Mouse (Mus musculus) testis, postnatal 14 days (tissue): ENCODE measurements around the gene Cdk5.
A peak's percentile ranks its signal among the peaks of the same experiment; 100 is the strongest.

Experiments used
- DNase-seq: peaks from one replicate; pipeline ENCODE4 v3.0.0; 2021; ENCODE audit warnings: low spot score

Gene Cdk5

DNA sequence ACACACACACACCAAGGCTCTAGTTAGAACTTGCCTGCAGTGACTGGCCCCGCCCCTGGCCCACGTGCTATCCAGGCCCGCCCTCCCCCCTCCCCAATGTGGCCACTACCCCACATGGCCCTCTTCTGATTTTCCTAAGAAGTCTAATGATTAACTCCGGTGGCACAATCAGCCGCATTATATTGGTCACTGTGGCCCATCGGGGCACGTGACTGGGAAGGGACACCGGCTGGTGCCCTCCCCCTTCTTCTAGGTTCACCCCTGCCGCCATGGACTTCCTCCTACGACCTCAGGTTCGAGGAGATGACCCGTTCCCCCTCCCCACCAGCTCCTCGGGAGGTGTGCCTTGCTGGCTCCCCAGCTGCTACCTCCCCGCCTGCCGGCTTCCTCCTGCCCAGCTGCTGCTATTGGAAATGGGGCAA lies 4.7 kb upstream of the Cdk5 start:
- DNase-seq, result no peak

- no peak for DNase-seq
These were observed 3.9 kb upstream of the Cdk5 start for GRCm38 (mm10) chr5:24427285-24427633.

DNA sequence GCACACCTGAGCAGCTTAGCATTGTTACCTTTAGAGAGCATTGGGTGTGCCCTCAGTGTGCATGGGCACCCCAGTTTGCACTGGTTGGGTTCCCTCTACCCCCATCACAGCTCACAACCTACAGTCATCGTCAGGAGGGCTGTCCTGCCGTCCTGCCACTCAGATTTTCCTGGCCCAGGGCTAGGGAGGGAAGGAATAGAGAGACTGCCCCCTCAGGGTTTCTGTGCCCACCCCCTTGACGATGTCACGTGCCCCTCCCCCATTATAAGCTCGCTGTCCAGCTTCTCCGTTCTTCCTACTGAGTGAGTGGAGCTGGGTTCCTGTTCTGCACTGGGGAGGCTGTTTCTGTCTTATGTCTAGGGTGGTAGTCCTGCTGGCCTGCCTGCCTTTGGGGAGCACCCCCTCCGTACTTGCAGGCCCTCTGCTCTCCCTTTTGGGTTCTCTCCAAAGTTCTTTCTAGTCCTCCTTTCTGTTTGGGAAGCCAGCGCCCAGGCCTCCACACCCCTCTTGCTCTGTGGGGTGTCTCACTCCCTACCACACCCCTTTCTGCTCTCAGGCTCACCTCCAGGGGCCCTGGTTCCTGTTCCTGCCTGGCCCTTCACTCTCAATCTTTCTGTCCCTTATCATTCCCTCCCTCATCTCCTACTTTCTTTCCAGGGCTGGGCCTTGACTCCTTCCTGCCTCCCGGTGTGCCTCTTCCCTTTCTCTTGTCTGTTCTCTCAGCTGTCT lies 3.4 kb upstream of the Cdk5 start:
- DNase-seq, result no peak

GRCm38 (mm10) chr5:24426037-24426432 lies 2.7 kb upstream of the Cdk5 start:
- DNase-seq, result peak; percentile 64

DNA sequence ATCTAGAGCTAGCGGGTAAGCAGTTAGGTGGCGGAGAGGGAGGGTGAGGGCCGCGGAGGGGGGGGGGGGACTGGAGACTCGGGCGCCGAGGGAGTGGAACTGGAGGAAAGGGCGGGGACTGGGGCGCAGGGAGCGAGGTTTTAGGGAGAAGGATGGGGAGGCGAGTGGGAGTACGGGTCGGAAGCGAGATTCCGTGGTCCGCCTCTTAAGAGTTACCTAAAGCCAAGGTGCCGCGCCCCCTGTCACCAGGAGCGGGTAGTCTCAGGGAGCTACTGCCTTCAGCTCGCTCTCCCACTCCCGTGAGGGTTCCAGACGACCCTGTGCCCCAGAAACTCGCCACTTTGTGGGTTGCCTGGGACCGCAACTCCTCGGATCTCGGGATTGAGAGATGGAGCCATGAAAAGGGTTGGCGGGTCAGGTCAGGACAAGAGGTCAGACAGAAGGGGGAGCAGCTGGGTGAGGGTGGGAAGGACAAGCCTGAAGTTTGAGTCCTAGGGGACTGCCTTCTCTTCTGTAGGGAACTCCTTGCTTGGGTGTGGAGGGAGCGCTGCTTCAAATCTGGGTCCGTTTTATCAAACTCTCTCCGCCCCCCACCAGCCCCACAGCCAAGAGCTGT lies 2.2 kb upstream of the Cdk5 start:
- DNase-seq, result peak; percentile 72

DNA sequence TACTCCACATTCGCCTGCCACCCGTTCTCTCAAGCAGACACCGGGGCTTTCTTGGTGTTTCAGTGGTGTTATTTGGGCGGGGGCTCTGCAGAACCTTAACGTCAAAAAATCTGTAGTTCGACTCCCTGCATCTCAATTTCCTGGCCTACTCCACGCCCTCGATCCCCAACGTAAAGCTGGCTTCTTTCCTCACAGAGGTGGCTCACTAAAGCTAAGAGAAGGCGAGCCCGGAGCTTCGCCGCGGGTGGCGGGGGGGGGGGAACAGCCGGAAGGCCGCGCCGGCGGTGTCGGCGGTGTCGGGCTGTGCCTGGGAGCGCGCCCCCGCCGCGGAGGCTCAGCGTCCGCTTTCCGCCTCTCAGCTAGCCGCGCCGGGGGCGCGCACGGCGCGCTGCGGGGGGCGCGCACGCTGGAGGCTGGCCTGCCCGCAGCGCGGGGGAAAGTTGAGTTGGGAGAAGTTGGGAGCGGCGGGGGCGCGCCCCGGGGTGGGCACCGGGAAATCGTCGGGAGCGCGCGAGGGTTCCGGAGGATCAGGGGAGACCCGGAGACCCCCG lies 1.6 kb upstream of the Cdk5 start:
- DNase-seq, result peak; percentile 87

DNA sequence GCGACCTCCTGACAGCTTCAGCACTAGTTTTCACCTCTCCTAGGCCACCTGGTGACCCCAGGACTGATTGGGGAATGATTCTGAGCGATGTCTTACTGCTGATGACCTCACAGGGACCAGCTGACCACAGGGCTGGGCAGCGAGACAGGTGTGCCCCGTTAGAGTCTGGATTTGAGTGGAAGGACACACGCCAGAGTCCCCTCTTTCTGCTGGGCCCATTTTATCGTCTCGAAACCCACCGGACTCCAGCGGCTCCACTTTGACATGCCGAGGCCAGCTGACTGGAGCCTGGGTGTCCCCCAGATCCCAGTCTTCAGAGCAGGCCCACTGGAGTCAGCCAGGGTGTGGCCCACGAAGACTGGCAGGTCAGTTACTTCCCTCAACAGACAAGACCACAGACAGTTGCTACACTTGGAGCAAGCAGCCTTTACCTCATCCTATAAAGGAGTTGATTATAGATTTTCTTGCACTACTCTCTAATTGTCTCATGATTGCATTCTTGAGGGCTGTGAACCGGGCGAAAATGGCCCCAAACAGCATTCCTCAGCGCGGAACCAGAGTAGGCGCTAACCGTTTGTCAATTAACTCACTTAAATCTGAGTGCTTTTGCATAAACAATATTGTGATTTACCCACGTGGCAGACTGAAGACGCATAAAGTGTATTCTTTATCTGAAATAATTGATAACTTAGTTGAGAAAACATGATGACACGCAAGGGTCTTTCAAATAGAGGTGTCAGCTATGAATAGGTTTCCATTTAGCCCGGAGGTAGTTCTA lies 863 bp upstream of the Cdk5 start:
- DNase-seq, result peak; percentile 60

DNA sequence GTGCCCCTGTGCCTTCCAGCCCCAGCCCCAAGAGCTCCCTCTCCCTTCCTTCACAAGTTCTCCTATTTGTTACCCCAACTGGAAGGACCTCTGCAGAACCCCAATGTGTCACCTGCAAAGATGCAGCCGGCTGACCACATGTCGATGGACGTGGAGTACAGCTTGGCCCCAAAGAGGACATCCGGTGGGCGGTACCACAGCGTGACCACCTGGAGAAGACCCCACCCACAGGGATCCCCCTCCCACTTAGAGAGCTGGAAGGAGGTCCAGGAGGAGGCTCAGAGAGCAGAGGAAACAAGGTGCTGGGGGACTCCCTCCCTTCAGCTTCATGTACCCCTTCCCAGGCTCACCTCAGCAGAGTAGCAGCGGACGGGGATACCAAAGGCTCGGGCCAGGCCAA lies 2.9 kb downstream of the Cdk5 start:
- DNase-seq, result no peak

- no peak for DNase-seq
These were observed 5.7 kb downstream of the Cdk5 start for GRCm38 (mm10) chr5:24417587-24417986.

DNA sequence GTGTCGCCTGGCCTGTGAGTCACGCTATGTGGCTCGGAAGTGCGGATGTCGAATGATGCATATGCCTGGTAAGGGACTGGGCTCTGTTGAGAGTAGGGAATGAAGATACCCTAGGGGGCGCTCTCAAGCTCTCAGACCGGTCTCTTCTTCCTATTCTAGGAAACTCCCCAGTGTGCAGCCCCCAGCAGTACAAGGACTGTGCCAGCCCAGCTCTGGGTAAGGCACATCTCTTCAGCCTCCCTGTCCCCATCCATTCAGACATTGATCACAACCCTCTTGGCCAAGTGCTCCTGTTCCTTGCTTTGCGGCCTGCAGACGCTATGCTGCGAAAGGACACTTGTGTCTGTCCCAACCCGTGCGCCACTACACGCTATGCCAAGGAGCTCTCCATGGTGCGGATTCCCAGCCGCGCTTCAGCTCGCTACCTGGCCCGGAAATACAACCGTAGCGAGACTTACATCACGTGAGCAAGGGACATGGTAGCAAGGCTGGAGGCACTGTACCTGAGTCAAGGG lies 7.1 kb downstream of the Cdk5 start:
- peak; percentile 62 for DNase-seq

GRCm38 (mm10) chr5:24413938-24414337 lies 9.4 kb downstream of the Cdk5 start:
- DNase-seq, result no peak

GRCm38 (mm10) chr5:24413042-24413693 lies 10.2 kb downstream of the Cdk5 start, which contains the start of gene Asic3:
Gene Asic3 (plus strand): TSS chr5:24413392.
- no peak for DNase-seq

- DNase-seq, result no peak
These were observed 11.3 kb downstream of the Cdk5 start for GRCm38 (mm10) chr5:24412063-24412462.

GRCm38 (mm10) chr5:24409466-24409865 lies 13.9 kb downstream of the Cdk5 start:
- DNase-seq, result no peak

GRCm38 (mm10) chr5:24408651-24409050 lies 14.7 kb downstream of the Cdk5 start:
- DNase-seq, result no peak

DNA sequence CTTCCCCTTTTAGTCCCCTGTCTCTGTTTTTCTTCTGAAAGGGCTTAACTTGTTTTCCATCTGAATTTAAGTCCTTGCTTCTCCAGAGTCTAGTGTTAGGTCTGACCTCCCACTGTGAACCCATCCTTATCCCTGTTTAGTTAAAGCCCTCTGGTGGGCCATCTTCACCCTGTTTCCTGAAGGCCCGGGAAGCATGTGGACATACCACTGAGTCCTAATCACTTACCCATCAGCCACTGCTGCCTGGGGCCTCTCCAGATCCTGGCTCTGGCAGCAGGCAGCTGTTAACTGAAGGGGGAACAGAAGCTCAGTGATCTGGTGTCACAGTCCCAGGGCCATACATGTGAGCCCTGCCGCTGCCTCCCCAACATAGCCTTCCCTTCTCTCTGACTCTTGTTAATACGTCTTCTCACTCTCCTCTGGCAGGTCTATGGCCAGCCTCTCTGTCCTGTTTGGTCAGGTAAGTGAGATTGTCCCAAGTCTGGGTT lies 17.9 kb downstream of the Cdk5 start:
- no peak for DNase-seq

GRCm38 (mm10) chr5:24404594-24405360 lies 18.6 kb downstream of the Cdk5 start:
- DNase-seq, result no peak

DNA sequence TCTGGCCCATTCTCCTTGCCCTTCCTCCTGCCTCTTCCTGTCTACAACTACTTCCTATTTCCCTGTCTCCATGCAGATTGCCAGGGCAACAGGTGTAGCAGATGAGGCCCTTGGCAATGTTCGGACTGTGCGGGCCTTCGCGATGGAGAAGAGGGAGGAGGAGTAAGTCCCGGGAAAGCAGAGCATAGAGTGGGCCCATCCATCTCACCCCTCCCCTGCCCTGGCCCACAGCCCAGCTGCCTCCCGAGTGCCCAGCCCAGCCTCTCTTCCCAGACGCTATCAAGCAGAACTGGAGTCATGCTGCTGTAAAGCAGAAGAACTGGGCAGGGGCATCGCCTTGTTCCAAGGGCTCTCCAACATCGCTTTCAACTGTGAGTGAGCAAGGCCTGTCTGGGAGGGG lies 21.4 kb downstream of the Cdk5 start:
- DNase-seq, result no peak

DNA sequence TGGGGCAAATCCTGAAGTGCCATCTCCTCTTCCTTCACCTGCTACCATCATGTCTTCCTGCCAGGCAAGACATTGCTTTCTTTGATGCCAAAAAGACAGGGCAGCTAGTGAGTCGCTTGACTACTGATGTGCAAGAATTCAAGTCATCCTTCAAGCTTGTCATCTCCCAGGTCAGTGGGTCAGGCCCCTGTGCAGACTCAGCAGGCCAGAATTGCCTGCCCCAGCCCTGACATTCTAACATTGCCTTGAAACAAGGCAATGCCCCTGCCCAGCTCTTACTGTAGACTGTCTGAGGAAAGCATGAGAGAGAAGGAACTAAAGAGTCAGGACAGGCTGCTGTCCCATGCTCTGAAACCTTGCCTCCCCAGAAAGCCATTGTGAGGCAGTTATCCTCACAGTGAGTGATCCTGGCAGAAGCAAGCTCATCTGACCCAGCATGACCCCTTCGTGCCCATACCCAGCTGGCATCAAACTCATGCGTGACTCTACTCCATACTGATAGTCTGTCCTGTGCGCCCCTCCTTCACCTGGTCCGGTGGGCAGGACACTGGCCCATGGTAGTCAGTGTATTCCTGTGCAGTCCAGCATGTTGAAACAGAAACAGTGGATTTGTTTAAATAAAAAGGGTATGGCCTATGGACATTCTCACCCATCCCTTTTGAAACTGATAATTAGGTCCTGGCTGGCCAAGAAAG lies 22.3 kb downstream of the Cdk5 start:
- DNase-seq, result no peak

DNA sequence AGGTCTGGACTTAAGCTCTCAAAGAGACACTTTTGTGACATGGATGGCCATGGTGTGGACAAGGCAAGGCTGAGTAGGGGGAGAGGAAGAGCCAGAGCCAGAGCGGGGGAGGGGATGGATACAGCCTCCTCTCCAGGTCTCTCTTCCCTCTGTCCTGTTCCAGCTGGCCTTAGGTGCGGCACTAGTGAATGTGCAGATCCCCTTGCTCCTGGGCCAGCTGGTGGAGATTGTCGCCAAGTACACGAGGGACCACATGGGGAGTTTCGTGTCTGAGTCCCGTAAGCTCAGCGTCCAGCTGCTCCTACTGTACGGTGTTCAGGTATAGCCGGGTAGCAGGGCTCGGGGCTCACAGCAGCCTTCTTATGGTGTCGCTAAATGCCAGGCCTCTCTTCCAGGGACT lies 23.0 kb downstream of the Cdk5 start:
- DNase-seq, result no peak

GRCm38 (mm10) chr5:24399686-24400085 lies 23.6 kb downstream of the Cdk5 start:
- DNase-seq, result no peak
